Mouse (Mus musculus) urinary bladder, postnatal 25 days (tissue): ENCODE measurements around the gene Secisbp2.
A peak's percentile ranks its signal among the peaks of the same experiment; 100 is the strongest.

Experiments
- DNase-seq: peaks from one replicate; pipeline ENCODE4 v3.0.0; 2022; ENCODE audit warnings: low spot score

Gene Secisbp2

GRCm38 (mm10) chr13:51685290-51685966 is 33.9 kb downstream of the Secisbp2 start:
- no peak for DNase-seq

- no peak for DNase-seq
These were observed 35.5 kb downstream of the Secisbp2 start for GRCm38 (mm10) chr13:51686966-51687365.

GRCm38 (mm10) chr13:51688688-51689087 is 37.2 kb downstream of the Secisbp2 start:
- no peak for DNase-seq

- no peak for DNase-seq
These were observed 45.0 kb downstream of the Secisbp2 start for GRCm38 (mm10) chr13:51696481-51696880.

GRCm38 (mm10) chr13:51697455-51697854 is 46.0 kb downstream of the Secisbp2 start:
- no peak for DNase-seq

- no peak for DNase-seq
These were observed 46.4 kb downstream of the Secisbp2 start for GRCm38 (mm10) chr13:51697897-51698296.

- DNase-seq: no peak
These were observed 46.8 kb downstream of the Secisbp2 start for GRCm38 (mm10) chr13:51698318-51698717.

GRCm38 (mm10) chr13:51703893-51704292 is 52.4 kb downstream of the Secisbp2 start:
- no peak for DNase-seq

- DNase-seq: no peak
These were observed 54.7 kb downstream of the Secisbp2 start for GRCm38 (mm10) chr13:51705882-51706854.

- peak; percentile 17 for DNase-seq
These were observed 59.2 kb downstream of the Secisbp2 start for GRCm38 (mm10) chr13:51710738-51711137.

GRCm38 (mm10) chr13:51712022-51712421 is 60.5 kb downstream of the Secisbp2 start:
- no peak for DNase-seq

GRCm38 (mm10) chr13:51716350-51717263 is 65.1 kb downstream of the Secisbp2 start:
- DNase-seq: no peak

- no peak for DNase-seq
These were observed 67.8 kb downstream of the Secisbp2 start for GRCm38 (mm10) chr13:51719256-51719655.

GRCm38 (mm10) chr13:51720556-51720955 is 69.1 kb downstream of the Secisbp2 start:
- no peak for DNase-seq

GRCm38 (mm10) chr13:51723114-51723513 is 71.6 kb downstream of the Secisbp2 start:
- no peak for DNase-seq

GRCm38 (mm10) chr13:51724566-51724965 is 73.1 kb downstream of the Secisbp2 start:
- DNase-seq: no peak

GRCm38 (mm10) chr13:51725446-51725845 is 73.9 kb downstream of the Secisbp2 start:
- no peak for DNase-seq

- no peak for DNase-seq
These were observed 74.6 kb downstream of the Secisbp2 start for GRCm38 (mm10) chr13:51725926-51726574.

- no peak for DNase-seq
These were observed 75.9 kb downstream of the Secisbp2 start for GRCm38 (mm10) chr13:51727364-51727763.

- no peak for DNase-seq
These were observed 78.4 kb downstream of the Secisbp2 start for GRCm38 (mm10) chr13:51729887-51730361.

GRCm38 (mm10) chr13:51731474-51731873 is 80.0 kb downstream of the Secisbp2 start:
- DNase-seq: no peak
